Mouse (Mus musculus): ENCODE measurements around the gene Zfp385b. TPM values are rescaled to one million over a fixed set of nuclear protein-coding genes. Genes with fewer than 3 reads are reported as not detected.

Gene Zfp385b
- polyA plus RNA-seq, 1 experiment from 2014 or later: 9.1 TPM

GRCm38 (mm10) chr2:77770056-77770697, 49.3 kb downstream of the Zfp385b start:
- Histone ChIP-seq H3K36me3 (ENCODE audit: control insufficient read depth, insufficient read depth) (no peaks in the 10 kb centered on the region), H3K9me3 (ENCODE audit: control insufficient read depth, low read length) (no peaks in the 10 kb centered on the region), H3K27ac (ENCODE audit: low read length) (no peak overlapping the region), H3K27me3 (replicated peaks; ENCODE audit: control insufficient read depth, insufficient read depth, low read length) (no peaks in the 10 kb centered on the region), H3K4me2 (ENCODE audit: low read length) (no peak overlapping the region), H3K9ac (replicated peaks; ENCODE audit: low read depth, low read length) (no peak overlapping the region), H3K4me3 (replicated peaks; ENCODE audit: low read length) (no peak overlapping the region), H3K4me1 (replicated peaks; ENCODE audit: control insufficient read depth, insufficient read depth, low read length) (no peaks in the 10 kb centered on the region; the same call in 1 of the 2 replicates)
- ATAC-seq: no peak
- 79% methylated on average over 8 of the region's 8 CpGs for WGBS

DNA sequence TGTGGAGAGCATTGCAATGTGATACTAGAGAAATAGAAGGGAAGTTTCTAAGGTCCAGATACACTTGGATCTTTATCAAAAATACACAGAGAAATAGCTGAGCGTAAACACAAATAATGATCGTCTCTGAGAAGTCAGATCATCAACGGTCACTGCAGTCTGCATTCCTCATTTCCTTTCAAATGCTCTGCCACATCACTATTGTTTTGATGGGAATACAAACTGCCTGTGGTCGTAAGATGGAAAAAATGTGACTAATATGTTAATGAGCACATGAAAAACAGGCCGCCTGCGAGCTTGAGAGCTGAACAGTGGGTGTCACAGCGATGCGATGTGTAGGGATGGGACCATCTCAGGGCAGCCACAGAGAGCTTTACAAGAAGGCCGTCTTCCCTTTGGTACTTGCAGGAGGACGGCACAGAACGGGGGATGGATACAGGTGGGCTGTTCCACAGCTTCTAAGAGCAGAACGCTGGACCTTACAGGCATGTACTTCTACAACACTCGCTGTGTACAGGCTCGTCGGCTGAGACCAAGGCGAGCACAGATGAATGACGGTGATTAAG, 51.0 kb downstream of the Zfp385b start:
- no peak for ATAC-seq
- Histone ChIP-seq H3K4me3 (replicated peaks; ENCODE audit: low read length) (no peak overlapping the region), H3K27ac (ENCODE audit: low read length) (no peak overlapping the region), H3K9ac (replicated peaks; ENCODE audit: low read depth, low read length) (no peak overlapping the region), H3K4me1 (replicated peaks; ENCODE audit: control insufficient read depth, insufficient read depth, low read length) (no peaks in the 10 kb centered on the region; the same call in 1 of the 2 replicates), H3K27me3 (replicated peaks; ENCODE audit: control insufficient read depth, insufficient read depth, low read length) (no peaks in the 10 kb centered on the region), H3K4me2 (ENCODE audit: low read length) (no peak overlapping the region), H3K36me3 (ENCODE audit: control insufficient read depth, insufficient read depth) (no peaks in the 10 kb centered on the region), H3K9me3 (ENCODE audit: control insufficient read depth, low read length) (no peaks in the 10 kb centered on the region)
- WGBS: 62% methylated on average over 17 of the region's 17 CpGs

GRCm38 (mm10) chr2:77761967-77762366, 57.5 kb downstream of the Zfp385b start:
- Histone ChIP-seq H3K4me1 (replicated peaks; ENCODE audit: control insufficient read depth, insufficient read depth, low read length) (0 out of 2 replicates have a peak, but pooled peaks cover 3% of the 10 kb centered on the region), H3K9me3 (ENCODE audit: control insufficient read depth, low read length) (no peaks in the 10 kb centered on the region), H3K36me3 (ENCODE audit: control insufficient read depth, insufficient read depth) (no peaks in the 10 kb centered on the region), H3K4me3 (replicated peaks; ENCODE audit: low read length) (no peak overlapping the region), H3K4me2 (ENCODE audit: low read length) (no peak overlapping the region), H3K27me3 (replicated peaks; ENCODE audit: control insufficient read depth, insufficient read depth, low read length) (no peaks in the 10 kb centered on the region), H3K9ac (replicated peaks; ENCODE audit: low read depth, low read length) (no peak overlapping the region), H3K27ac (ENCODE audit: low read length) (no peak overlapping the region)
- no peak for ATAC-seq
- WGBS: 90% methylated on average over 8 of the region's 8 CpGs

DNA sequence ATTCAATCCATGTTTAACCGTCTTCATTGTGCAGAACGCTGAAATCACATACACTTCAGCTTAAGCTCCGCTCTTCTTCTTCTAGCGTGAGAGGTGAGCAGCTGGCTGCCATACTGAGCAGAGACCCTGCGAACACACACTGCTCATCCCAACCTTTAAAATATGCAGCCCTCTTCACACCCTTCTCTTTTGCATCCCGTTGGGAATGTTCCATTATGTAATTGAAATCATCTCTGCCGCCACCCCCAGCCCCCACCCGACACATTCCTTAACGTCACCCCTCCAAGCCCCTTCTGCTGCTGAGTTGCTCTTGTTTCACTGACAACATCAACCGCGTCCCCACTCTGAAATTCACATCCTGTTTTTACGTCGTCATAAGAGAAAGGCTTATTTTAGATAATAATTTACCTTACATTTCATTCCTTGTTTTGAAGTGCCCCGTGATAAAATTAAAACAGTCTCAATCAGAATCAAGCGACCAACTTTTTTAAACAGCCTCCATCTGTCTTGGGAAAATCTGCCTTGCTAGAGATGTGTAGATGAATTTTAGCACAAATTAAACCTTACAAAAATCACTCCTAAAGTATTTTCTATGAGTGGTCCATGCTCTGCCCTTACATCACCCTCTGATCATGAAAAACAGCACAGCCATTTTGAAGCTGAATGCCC, 60.9 kb downstream of the Zfp385b start:
- 63% methylated on average over 15 of the region's 15 CpGs for WGBS
- no peak overlapping the region for H3K4me2 ChIP-seq (ENCODE audit: low read length)
- H3K27me3 ChIP-seq (replicated peaks; ENCODE audit: control insufficient read depth, insufficient read depth, low read length): no peaks in the 10 kb centered on the region
- 0 out of 2 replicates have a peak, but pooled peaks cover 5% of the 10 kb centered on the region for H3K4me1 ChIP-seq (replicated peaks; ENCODE audit: control insufficient read depth, insufficient read depth, low read length)
- no peak overlapping the region for H3K4me3 ChIP-seq (replicated peaks; ENCODE audit: low read length)
- no peaks in the 10 kb centered on the region for H3K36me3 ChIP-seq (ENCODE audit: control insufficient read depth, insufficient read depth)
- no peak overlapping the region for H3K9ac ChIP-seq (replicated peaks; ENCODE audit: low read depth, low read length)
- ATAC-seq: peak; percentile 80
- no peak overlapping the region for H3K27ac ChIP-seq (ENCODE audit: low read length)
- no peaks in the 10 kb centered on the region for H3K9me3 ChIP-seq (ENCODE audit: control insufficient read depth, low read length)

DNA sequence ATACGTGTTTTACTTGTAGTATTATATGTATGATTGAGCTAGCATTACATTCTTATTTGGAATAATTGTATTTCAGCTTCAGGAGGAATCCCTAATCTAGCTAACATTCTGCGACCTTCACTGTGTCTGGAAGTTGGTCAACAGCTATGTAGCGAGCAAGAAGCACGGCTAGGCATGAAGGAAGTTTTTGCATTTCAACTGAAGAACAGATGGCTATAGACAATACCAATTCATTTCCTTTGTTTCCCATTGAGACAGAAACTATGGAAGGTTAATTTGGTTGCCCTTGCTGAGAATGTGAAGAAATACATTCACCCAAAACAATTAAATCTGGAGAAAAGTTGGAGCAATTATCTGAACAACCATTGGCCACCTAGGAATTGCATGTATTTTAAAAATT, 66.9 kb downstream of the Zfp385b start:
- H3K4me3 ChIP-seq (replicated peaks; ENCODE audit: low read length): no peak overlapping the region
- ATAC-seq: no peak
- no peak overlapping the region for H3K9ac ChIP-seq (replicated peaks; ENCODE audit: low read depth, low read length)
- no peaks in the 10 kb centered on the region for H3K36me3 ChIP-seq (ENCODE audit: control insufficient read depth, insufficient read depth)
- H3K4me1 ChIP-seq (replicated peaks; ENCODE audit: control insufficient read depth, insufficient read depth, low read length): 0 out of 2 replicates have a peak, but pooled peaks cover 2% of the 10 kb centered on the region
- H3K27me3 ChIP-seq (replicated peaks; ENCODE audit: control insufficient read depth, insufficient read depth, low read length): no peaks in the 10 kb centered on the region
- H3K4me2 ChIP-seq (ENCODE audit: low read length): no peak overlapping the region
- 29% methylated on average over 4 of the region's 4 CpGs for WGBS
- no peak overlapping the region for H3K27ac ChIP-seq (ENCODE audit: low read length)
- H3K9me3 ChIP-seq (ENCODE audit: control insufficient read depth, low read length): no peaks in the 10 kb centered on the region

DNA sequence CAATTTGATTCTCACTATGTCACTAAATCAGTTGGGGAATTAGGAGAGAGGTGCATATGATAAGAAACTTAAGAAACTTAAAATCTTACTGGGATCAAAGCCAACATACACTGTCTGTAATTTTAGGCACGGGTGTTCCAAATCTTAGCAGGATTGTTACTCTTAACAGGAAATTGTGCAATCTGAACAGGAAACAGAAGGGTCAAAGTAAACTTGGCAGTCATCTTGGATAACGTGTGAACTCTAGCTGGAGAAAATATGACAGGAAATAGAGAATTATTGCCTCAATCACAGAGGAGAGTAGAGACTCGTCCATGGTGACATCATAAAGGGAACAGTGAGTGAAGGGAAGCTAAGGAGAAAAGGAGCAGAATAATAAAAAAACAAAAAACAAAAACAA, 69.8 kb downstream of the Zfp385b start:
- H3K4me3 ChIP-seq (replicated peaks; ENCODE audit: low read length): no peak overlapping the region
- H3K9me3 ChIP-seq (ENCODE audit: control insufficient read depth, low read length): no peaks in the 10 kb centered on the region
- H3K4me1 ChIP-seq (replicated peaks; ENCODE audit: control insufficient read depth, insufficient read depth, low read length): 0 out of 2 replicates have a peak, but pooled peaks cover 2% of the 10 kb centered on the region
- H3K27ac ChIP-seq (ENCODE audit: low read length): no peak overlapping the region
- 68% methylated on average over 3 of the region's 3 CpGs for WGBS
- H3K36me3 ChIP-seq (ENCODE audit: control insufficient read depth, insufficient read depth): no peaks in the 10 kb centered on the region
- H3K27me3 ChIP-seq (replicated peaks; ENCODE audit: control insufficient read depth, insufficient read depth, low read length): no peaks in the 10 kb centered on the region
- no peak overlapping the region for H3K4me2 ChIP-seq (ENCODE audit: low read length)
- H3K9ac ChIP-seq (replicated peaks; ENCODE audit: low read depth, low read length): no peak overlapping the region
- ATAC-seq: no peak

DNA sequence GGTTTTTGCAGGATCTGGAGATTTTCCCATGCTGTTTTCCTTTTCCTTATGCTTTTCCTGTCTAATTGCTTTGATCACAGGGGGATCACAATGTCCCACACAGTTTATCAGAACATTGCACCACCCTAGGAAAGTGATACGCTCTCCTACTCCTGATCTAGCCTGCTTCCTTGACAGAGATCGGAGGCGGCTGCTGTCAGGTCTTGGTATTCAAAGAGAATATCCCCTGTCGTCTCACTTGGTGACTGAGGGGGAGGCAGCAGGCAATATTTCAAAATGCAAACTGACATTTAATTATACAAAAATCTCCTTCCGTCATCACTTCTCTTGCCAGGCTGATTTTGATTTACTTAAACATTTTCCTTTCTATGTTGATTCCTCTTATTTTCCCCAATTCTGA, 73.0 kb downstream of the Zfp385b start:
- no peak for ATAC-seq
- no peak overlapping the region for H3K4me3 ChIP-seq (replicated peaks; ENCODE audit: low read length)
- no peak overlapping the region for H3K9ac ChIP-seq (replicated peaks; ENCODE audit: low read depth, low read length)
- H3K36me3 ChIP-seq (ENCODE audit: control insufficient read depth, insufficient read depth): no peaks in the 10 kb centered on the region
- H3K9me3 ChIP-seq (ENCODE audit: control insufficient read depth, low read length): no peaks in the 10 kb centered on the region
- H3K27ac ChIP-seq (ENCODE audit: low read length): no peak overlapping the region
- H3K27me3 ChIP-seq (replicated peaks; ENCODE audit: control insufficient read depth, insufficient read depth, low read length): no peaks in the 10 kb centered on the region
- H3K4me2 ChIP-seq (ENCODE audit: low read length): no peak overlapping the region
- 90% methylated on average over 5 of the region's 5 CpGs for WGBS
- H3K4me1 ChIP-seq (replicated peaks; ENCODE audit: control insufficient read depth, insufficient read depth, low read length): no peaks in the 10 kb centered on the region

DNA sequence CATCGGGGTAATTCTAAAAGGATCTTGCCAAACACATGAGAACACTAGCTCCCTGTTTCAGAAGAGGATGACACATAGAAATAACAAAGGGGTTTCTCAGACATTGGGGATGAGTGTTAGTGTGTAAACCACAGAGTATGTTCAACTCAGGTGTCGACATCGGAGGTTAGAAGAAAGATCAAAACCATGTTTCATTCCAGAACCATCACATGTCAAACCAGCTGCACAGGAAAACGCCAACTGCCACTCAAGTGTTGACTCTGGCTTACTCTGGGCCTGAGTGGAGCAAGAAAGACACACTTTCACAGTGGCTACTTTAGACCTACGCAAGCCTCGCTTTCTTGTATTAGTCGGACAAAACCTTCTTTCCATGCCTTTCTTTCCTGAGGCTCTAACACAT, 74.2 kb downstream of the Zfp385b start:
- no peak overlapping the region for H3K9ac ChIP-seq (replicated peaks; ENCODE audit: low read depth, low read length)

GRCm38 (mm10) chr2:77742359-77742758, 77.1 kb downstream of the Zfp385b start:
- no peak overlapping the region for H3K27ac ChIP-seq (ENCODE audit: low read length)
- H3K9ac ChIP-seq (replicated peaks; ENCODE audit: low read depth, low read length): no peak overlapping the region
- H3K27me3 ChIP-seq (replicated peaks; ENCODE audit: control insufficient read depth, insufficient read depth, low read length): no peaks in the 10 kb centered on the region
- H3K36me3 ChIP-seq (ENCODE audit: control insufficient read depth, insufficient read depth): no peaks in the 10 kb centered on the region
- no peaks in the 10 kb centered on the region for H3K9me3 ChIP-seq (ENCODE audit: control insufficient read depth, low read length)
- ATAC-seq: no peak
- H3K4me2 ChIP-seq (ENCODE audit: low read length): no peak overlapping the region
- 60% methylated on average over 4 of the region's 4 CpGs for WGBS
- no peaks in the 10 kb centered on the region for H3K4me1 ChIP-seq (replicated peaks; ENCODE audit: control insufficient read depth, insufficient read depth, low read length)
- no peak overlapping the region for H3K4me3 ChIP-seq (replicated peaks; ENCODE audit: low read length)

More for the DNA sequence above, 74.2 kb downstream of the Zfp385b start:
- H3K27ac ChIP-seq (ENCODE audit: low read length): no peak overlapping the region
- 92% methylated on average over 7 of the region's 7 CpGs for WGBS
- H3K36me3 ChIP-seq (ENCODE audit: control insufficient read depth, insufficient read depth): no peaks in the 10 kb centered on the region
- H3K27me3 ChIP-seq (replicated peaks; ENCODE audit: control insufficient read depth, insufficient read depth, low read length): no peaks in the 10 kb centered on the region
- H3K4me1 ChIP-seq (replicated peaks; ENCODE audit: control insufficient read depth, insufficient read depth, low read length): no peaks in the 10 kb centered on the region
- no peak overlapping the region for H3K4me3 ChIP-seq (replicated peaks; ENCODE audit: low read length)
- no peak overlapping the region for H3K4me2 ChIP-seq (ENCODE audit: low read length)
- H3K9me3 ChIP-seq (ENCODE audit: control insufficient read depth, low read length): no peaks in the 10 kb centered on the region
- no peak for ATAC-seq
